20 mouse cellular contexts compared by ENCODE assay signal in the genomic region with DNA sequence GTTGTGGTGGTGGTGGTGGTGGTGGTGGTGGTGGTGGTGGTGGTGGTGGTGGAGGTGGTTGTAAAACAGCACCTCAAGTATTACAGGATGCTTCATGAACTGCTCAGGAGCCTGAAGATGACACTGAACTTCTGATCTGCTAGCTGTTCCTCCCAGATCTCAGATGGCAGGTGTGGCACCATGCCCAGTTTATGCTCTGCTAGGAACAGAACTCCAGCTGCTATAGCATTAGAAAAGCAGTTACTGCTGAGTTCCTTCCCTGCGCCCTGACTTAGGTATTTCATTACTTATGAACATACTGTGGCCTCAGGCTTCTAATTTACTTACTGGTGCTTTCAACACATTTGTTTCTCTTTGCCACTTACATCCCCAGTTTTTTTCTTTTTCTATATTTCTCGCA. TPM values are rescaled to one million over a fixed set of nuclear protein-coding genes. Genes with fewer than 3 reads are reported as not detected.
DNase-seq lines count a peak whose midpoint lies in the region; ATAC-seq and TF ChIP-seq lines count a peak whose summit lies in the region.
"Had no signal": no experiment of that assay in that cellular context is flagged by ENCODE, and none has a peak within 500 bp of the region (broad histone marks: within the 10 kb centered on the region; RNA-seq: fewer than 3 reads in every experiment).

No protein-coding gene starts in this region.

- ATAC-seq in hindbrain, postnatal 0 days = no peak
- ATAC-seq in hindbrain, embryonic 11.5 days (ENCODE audit: low FRiP score) = no peak
- ATAC-seq: forebrain, postnatal 0 days; hindbrain, embryonic 16.5 days had no signal

- 69% methylated on average over 2 of the region's 2 CpGs for WGBS in hindbrain, postnatal 0 days
- WGBS in hindbrain, embryonic 11.5 days = 82% methylated on average over 2 of the region's 2 CpGs

- no peak overlapping the region for H3K4me2 ChIP-seq in hindbrain, postnatal 0 days (ENCODE audit: low read depth, low read length)
- H3K4me2 ChIP-seq in hindbrain, embryonic 11.5 days (replicated peaks; ENCODE audit: low read depth, low read length) = no peak overlapping the region
- H3K4me2 ChIP-seq: heart, embryonic 13.5 days; hindbrain, embryonic 12.5 days had no signal

- H3K4me3 ChIP-seq in hindbrain, postnatal 0 days (ENCODE audit: low read length) = no peak overlapping the region
- no peak overlapping the region for H3K4me3 ChIP-seq in hindbrain, embryonic 11.5 days (ENCODE audit: low read depth, low read length)
- H3K4me3 ChIP-seq: heart, embryonic 13.5 days; hindbrain, embryonic 12.5 days had no signal

- H3K4me1 ChIP-seq in hindbrain, postnatal 0 days (ENCODE audit: insufficient read depth, low read length) = no peaks in the 10 kb centered on the region
- no peaks in the 10 kb centered on the region for H3K4me1 ChIP-seq in hindbrain, embryonic 11.5 days (replicated peaks; ENCODE audit: control insufficient read depth, insufficient read depth, low read length)
- H3K4me1 ChIP-seq: heart, embryonic 13.5 days; hindbrain, embryonic 12.5 days had no signal

- H3K9me3 ChIP-seq in hindbrain, postnatal 0 days (ENCODE audit: low read length) = no peaks in the 10 kb centered on the region
- H3K9me3 ChIP-seq in hindbrain, embryonic 11.5 days (ENCODE audit: control insufficient read depth, low read length) = no peaks in the 10 kb centered on the region
- H3K9me3 ChIP-seq: heart, embryonic 13.5 days; hindbrain, embryonic 12.5 days had no signal

- no peak overlapping the region for H3K9ac ChIP-seq in hindbrain, postnatal 0 days (replicated peaks; ENCODE audit: low read length)
- no peak overlapping the region for H3K9ac ChIP-seq in hindbrain, embryonic 11.5 days (ENCODE audit: low read depth, low read length)
- H3K9ac ChIP-seq: forebrain, postnatal 0 days; heart, embryonic 13.5 days; hindbrain, embryonic 12.5 days had no signal

- DNase-seq in cerebellum, postnatal 14 days = peak; percentile 23 to 33
- no peak for DNase-seq in cerebellum, adult 11-12 months
- DNase-seq in hindbrain, postnatal 0 days (ENCODE audit: low spot score) = peak; percentile 28
- no peak for DNase-seq in hindbrain, embryonic 11.5 days (ENCODE audit: low spot score)
- peak; percentile 10 for DNase-seq in right cerebral cortex, postnatal 14 days
- DNase-seq in right cerebral cortex, postnatal 25 days = no peak
- DNase-seq in thymus, postnatal 14 days = no peak
- DNase-seq: adrenal gland, postnatal 10 days; cerebellum, adult 8-10 months; forebrain, postnatal 0 days; gastrocnemius, postnatal 36 days; heart, adult 11 months; heart, postnatal 36 days had no signal

- TF ChIP-seq CTCF in hindbrain, postnatal 0 days (IDR thresholded peaks at IDR 0.05; ENCODE audit: low read depth) = no peak

- no peak overlapping the region for H3K27ac ChIP-seq in hindbrain, postnatal 0 days
- no peak overlapping the region for H3K27ac ChIP-seq in hindbrain, embryonic 11.5 days (ENCODE audit: low read depth, low read length)
- H3K27ac ChIP-seq: heart, embryonic 13.5 days; hindbrain, embryonic 12.5 days had no signal

- no peaks in the 10 kb centered on the region for H3K27me3 ChIP-seq in hindbrain, postnatal 0 days (ENCODE audit: insufficient read depth, low read length)
- no peaks in the 10 kb centered on the region for H3K27me3 ChIP-seq in hindbrain, embryonic 11.5 days (ENCODE audit: control insufficient read depth, insufficient read depth, low read length)
- H3K27me3 ChIP-seq: heart, embryonic 13.5 days; hindbrain, embryonic 12.5 days had no signal

- H3K36me3 ChIP-seq in hindbrain, postnatal 0 days (ENCODE audit: insufficient read depth, low read length) = no peaks in the 10 kb centered on the region
- no peaks in the 10 kb centered on the region for H3K36me3 ChIP-seq in hindbrain, embryonic 11.5 days (ENCODE audit: control insufficient read depth, insufficient read depth, low read length)
- H3K36me3 ChIP-seq: heart, embryonic 13.5 days; hindbrain, embryonic 12.5 days had no signal

RNA-seq across cellular contexts. Expression of gene Slco4c1, which starts 7.9 kb away (rescaled TPM):
- 1.4 and 2.4 TPM in 2 replicates for total RNA-seq in hindbrain, postnatal 0 days (2014; rRNA removed)
- polyA plus RNA-seq in hindbrain, postnatal 0 days (2015; fragmentation: Nextera tagmentation; extraction: Ambion mirVana) = 0.99 and 1.0 TPM in 2 replicates
- not detected in 2 replicates for polyA plus RNA-seq in hindbrain, embryonic 11.5 days (2014; fragmentation: Nextera tagmentation; extraction: Ambion mirVana)
- total RNA-seq: gastrocnemius, adult 8-10 months; gastrocnemius, postnatal 36 days; heart, postnatal 36 days; MEL had no signal
- polyA plus RNA-seq: C2C12; forebrain, embryonic 11.5 days had no signal

Comparison
In these comparisons a context has a peak if more than half of its experiments do, and no peak if none do; other contexts are left out.
1. DNase-seq: peak in cerebellum, postnatal 14 days (2 of 2), hindbrain, postnatal 0 days (single experiment) and right cerebral cortex, postnatal 14 days (single experiment); none in cerebellum, adult 11-12 months (single experiment), hindbrain, embryonic 11.5 days (single experiment), right cerebral cortex, postnatal 25 days (single experiment) and thymus, postnatal 14 days (single experiment).